Mouse (Mus musculus) liver, embryonic 14.5 days (tissue): Measurements from ENCODE around the gene Tusc2.

Experiments used
- CTCF ChIP-seq: IDR thresholded peaks from 2 replicates; pipeline ENCODE4 v1.5.1; 2016; ENCODE audit warnings: antibody characterized with exemption, low read depth, control low read depth
- EP300 ChIP-seq: IDR thresholded peaks from 2 replicates; pipeline ENCODE4 v1.6.1; 2016; ENCODE audit warnings: antibody characterized with exemption, low read depth

GRCm38 (mm10) chr9:107608741-107609432 is 45.8 kb downstream of the Tusc2 start, which contains the start of gene Sema3b:
- TF ChIP-seq CTCF: no peak
- no peak for TF ChIP-seq EP300
